Mouse (Mus musculus): ENCODE measurements at regions not wholly inside any gene's neighbourhood (a gene's known extent, or its start where the extent isn't known, plus 50 kb on each side); places are given as distances from the start of the nearest gene placed in this dataset. TPM values are rescaled to one million over a fixed set of nuclear protein-coding genes. Genes with fewer than 3 reads are reported as not detected.

DNA sequence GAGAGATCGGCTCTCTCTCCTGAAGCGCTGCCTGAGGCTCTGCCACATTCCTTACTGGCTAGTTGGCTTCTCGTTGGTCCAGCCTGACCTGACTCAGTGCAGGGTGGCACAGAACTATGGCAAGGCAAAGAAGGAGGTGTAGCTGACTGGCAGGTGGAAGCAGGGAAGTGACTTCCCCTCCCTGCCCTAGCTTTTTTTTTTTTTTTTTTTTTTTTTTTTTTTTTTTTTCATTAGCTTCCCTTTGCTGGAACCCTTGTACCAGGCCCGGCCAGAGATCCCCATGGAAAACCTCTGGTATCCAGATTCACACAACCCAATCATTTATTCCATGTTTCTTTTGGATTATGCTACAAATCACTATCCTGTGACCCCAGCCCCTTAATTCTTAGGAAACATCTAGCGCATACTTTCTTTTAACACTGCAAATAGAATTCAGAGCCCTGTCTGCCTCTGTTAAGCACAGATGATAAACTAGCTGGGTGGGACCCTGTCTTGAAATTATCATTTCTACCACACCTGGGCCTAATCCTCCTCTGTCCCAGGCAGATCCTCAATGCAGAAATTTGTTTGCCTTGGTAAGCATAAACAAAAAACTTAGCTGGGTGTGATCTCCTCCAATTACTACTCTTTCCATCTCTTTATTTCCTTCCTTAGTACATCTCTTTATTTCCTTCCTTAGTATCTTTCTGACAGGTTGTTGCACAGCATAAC lies 742.9 kb downstream of the Hace1 start:
- DNase-seq (ENCODE audit: low spot score in 2 of 2): no peak

DNA sequence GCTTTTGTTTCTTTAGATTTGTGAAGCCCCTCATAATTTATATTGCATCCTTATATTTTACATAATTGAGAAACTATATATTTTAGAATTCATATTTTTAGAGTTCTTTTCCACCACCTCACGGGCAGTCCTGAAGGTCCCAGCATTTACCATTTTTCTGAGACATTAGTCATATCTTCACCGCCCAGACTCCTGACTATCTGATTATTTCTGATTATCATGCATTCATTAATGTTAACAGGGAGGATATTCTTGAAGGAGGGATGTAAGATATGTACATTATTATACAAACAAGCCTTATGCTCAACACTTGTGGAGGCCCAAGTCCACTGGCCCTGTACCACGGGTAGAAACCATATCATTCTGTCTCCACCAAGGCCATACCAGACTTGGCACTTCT lies 743.4 kb downstream of the Hace1 start:
- DNase-seq (ENCODE audit: low spot score in 2 of 2): no peak

- no peak for DNase-seq (ENCODE audit: low spot score in 2 of 2)
These were observed 751.4 kb downstream of the Hace1 start for GRCm38 (mm10) chr10:46329052-46329451.

- no peak for DNase-seq (ENCODE audit: low spot score in 2 of 2)
These were observed 754.1 kb downstream of the Hace1 start for GRCm38 (mm10) chr10:46331599-46332283.

- no peak for DNase-seq (ENCODE audit: low spot score in 2 of 2)
These were observed 755.6 kb downstream of the Hace1 start for GRCm38 (mm10) chr10:46333231-46333630.

- no peak for DNase-seq (ENCODE audit: low spot score in 2 of 2)
These were observed 767.7 kb downstream of the Hace1 start for GRCm38 (mm10) chr10:46345315-46345714.

- no peak for DNase-seq (ENCODE audit: low spot score in 2 of 2)
These were observed 772.0 kb downstream of the Hace1 start for GRCm38 (mm10) chr10:46349613-46350012.

GRCm38 (mm10) chr10:46350196-46350595 lies 772.6 kb downstream of the Hace1 start:
- no peak for DNase-seq (ENCODE audit: low spot score in 2 of 2)

DNA sequence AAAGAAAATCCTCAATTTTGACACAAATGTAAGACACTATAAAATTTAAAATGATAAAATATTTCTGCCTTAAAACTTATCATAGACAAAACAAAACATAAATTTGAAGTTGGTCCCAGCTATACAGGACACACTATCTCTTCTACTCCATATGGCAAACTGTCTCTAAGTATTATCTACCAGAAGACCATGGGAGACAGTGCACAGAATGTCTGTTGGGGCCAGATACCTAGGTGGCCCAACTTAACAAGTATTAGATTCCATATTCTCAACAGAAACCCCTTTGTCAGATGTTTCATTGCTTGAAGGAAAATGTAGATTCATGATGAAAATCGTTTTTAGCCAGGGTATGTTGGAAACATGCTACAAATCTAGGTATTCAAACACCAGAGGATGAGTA lies 779.1 kb downstream of the Hace1 start:
- DNase-seq (ENCODE audit: low spot score in 2 of 2): no peak

DNA sequence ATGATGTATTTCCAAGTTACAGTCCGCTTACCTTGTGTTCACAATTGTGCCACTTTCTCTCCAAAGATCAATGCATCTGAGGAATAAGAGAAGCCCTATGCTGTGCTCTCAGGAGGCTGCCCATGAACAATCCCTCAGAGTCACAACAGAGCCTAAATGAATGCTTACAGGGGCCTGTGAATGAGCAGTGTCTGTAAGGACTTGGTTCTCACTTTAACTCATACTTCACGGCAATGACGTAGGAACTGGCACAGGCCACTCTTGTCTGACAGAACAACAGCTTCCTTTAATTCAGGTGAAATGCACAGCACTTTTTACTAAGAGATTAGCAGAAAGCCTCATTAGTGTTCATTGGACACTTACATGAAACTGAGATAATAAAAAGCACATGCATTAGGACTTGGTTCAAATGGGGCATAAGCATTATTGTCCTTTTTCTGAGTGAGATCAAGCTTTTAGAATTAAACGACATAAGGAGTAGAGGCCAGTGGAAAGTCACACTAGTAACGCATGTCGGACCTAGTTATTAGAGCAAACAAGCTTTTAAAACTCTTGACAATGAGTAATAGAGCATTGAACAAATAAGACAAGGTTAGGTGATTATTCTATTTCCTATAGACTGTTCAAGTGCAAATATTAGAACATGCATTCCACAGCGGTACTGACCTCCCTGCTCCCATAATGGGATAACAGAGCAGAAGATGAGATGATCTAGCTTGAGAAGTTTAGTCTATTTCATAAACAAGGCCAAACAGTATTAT lies 796.3 kb downstream of the Hace1 start:
- no peak for DNase-seq (ENCODE audit: low spot score in 2 of 2)

- no peak for DNase-seq (ENCODE audit: low spot score in 2 of 2)
These were observed 797.0 kb downstream of the Hace1 start for GRCm38 (mm10) chr10:46374646-46375045.

DNA sequence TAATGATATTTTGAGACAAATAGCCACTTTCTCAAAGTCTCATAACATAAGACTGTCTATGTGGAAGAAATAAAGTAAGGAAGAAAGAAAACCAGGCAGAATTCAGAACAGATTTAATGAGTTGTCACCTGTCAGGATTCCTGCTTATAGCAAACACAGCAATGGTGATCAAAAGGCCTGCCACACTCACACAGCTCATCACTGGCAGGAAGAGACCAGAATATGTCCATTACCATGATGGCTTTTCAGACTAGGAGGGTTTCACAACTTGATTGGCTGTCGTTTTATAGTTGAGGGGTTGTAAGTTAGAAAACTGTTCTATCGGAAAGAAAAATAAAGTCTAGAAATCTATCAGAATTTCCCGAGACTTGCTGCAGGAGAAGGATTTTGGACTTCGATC lies 819.5 kb downstream of the Hace1 start:
- DNase-seq (ENCODE audit: low spot score in 2 of 2): no peak

GRCm38 (mm10) chr10:46403883-46404282 lies 826.3 kb downstream of the Hace1 start:
- DNase-seq (ENCODE audit: low spot score in 2 of 2): no peak

Small RNAs in the stretch of these regions (microRNA-seq; reads per million reads assigned to microRNA genes)
- gene Gm27410: not detected

Measured in gastrocnemius, postnatal 4 days (tissue).